Mouse (Mus musculus): Measurements from ENCODE around the gene Schip1. TPM values are rescaled to one million over a fixed set of nuclear protein-coding genes. Genes with fewer than 3 reads are reported as not detected.

Gene Schip1
- polyA plus RNA-seq, 1 experiment: 0.11 TPM

DNA sequence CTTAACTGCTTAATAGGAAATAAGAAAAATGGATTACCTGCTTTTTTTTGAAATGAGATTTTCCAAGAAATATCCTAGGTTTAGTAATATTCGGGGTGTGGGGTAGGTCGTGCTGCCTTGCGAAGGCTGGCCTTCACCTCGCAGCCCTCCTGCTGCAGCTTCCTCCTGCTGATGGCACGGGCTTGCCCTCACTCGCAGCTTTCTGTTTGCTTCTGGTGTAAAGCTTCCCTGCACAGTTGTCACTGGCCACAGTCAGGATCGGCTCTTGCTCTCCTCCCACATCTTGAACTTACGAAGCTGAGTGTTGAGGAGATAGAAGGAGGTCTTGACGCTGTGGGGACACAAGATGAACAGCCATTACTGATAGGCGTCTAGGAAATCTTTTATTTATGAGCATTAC lies 539.9 kb downstream of the Schip1 start:
- Histone ChIP-seq H3K27me3 (ENCODE audit: control insufficient read depth) (no peaks in the 10 kb centered on the region), H3K36me3 (ENCODE audit: control insufficient read depth) (no peaks in the 10 kb centered on the region), H3K9me3 (ENCODE audit: control insufficient read depth, low read length) (no peaks in the 10 kb centered on the region), H3K4me3 (replicated peaks) (no peak overlapping the region), H3K4me1 (ENCODE audit: control insufficient read depth) (no peaks in the 10 kb centered on the region)
- TF ChIP-seq GATA1 (IDR thresholded peaks at IDR 0.05; ENCODE audit: low read length) (no peak), TAL1 (IDR thresholded peaks at IDR 0.05; ENCODE audit: low read length) (no peak)

DNA sequence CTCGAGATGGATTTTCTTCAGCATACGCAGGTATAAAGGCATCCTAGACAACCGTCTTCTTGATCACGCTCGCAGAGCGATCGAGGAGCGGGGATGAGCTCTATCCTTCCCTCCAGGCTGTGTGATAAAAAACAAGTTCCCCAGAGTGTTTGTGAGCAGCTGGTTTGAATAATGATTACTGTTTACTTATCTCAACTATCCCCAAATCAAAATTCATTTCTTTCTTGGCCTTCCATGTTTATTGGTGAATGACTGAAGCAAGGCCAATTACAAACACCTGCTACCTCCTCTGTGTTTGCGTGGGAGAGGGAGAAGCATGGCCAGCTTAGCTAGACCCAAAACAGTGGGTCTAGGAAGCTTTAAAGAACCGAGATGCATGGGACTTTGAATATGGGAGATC lies 540.4 kb downstream of the Schip1 start:
- no peaks in the 10 kb centered on the region for H3K27me3 ChIP-seq (ENCODE audit: control insufficient read depth)
- H3K4me3 ChIP-seq (replicated peaks): no peak overlapping the region
- no peaks in the 10 kb centered on the region for H3K36me3 ChIP-seq (ENCODE audit: control insufficient read depth)
- TF ChIP-seq GATA1 (IDR thresholded peaks at IDR 0.05; ENCODE audit: low read length): no peak
- TF ChIP-seq TAL1 (IDR thresholded peaks at IDR 0.05; ENCODE audit: low read length): no peak
- H3K9me3 ChIP-seq (ENCODE audit: control insufficient read depth, low read length): no peaks in the 10 kb centered on the region
- no peaks in the 10 kb centered on the region for H3K4me1 ChIP-seq (ENCODE audit: control insufficient read depth)

DNA sequence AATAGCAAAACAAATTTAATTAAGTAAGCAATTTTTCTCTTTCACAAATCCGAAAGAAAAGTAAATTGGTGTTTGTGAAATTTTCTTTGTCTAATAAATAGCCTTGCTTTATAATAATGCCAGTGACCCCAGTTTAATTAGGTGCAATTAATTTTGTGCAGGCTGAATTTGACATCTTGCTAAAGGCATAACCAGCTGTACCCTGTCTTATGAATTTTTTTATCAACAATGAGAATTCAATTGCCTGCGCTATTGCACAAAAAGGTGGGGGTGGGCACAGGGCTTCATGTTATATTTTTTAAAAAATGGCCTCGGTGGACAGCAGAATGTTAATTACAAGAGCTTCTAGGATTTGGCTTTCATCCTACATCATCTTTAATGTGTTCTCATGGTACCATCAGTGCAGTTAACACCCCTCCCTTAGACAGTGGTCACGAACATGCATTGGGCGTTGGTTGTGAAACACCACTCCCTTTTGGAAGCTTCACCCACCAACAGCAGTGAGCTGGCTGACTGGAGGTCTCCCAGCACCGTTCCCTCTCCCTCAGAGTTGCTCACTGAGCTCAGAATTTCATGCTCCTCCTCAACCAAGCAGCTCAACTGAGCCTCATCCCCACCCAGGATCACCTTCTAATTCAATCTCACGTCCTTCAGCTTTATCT lies 541.5 kb downstream of the Schip1 start:
- Histone ChIP-seq H3K4me1 (ENCODE audit: control insufficient read depth) (no peaks in the 10 kb centered on the region), H3K9me3 (ENCODE audit: control insufficient read depth, low read length) (no peaks in the 10 kb centered on the region), H3K4me3 (replicated peaks) (no peak overlapping the region), H3K27me3 (ENCODE audit: control insufficient read depth) (no peaks in the 10 kb centered on the region), H3K36me3 (ENCODE audit: control insufficient read depth) (no peaks in the 10 kb centered on the region)
- no peak for TF ChIP-seq GATA1 (IDR thresholded peaks at IDR 0.05; ENCODE audit: low read length)
- no peak for TF ChIP-seq TAL1 (IDR thresholded peaks at IDR 0.05; ENCODE audit: low read length)

DNA sequence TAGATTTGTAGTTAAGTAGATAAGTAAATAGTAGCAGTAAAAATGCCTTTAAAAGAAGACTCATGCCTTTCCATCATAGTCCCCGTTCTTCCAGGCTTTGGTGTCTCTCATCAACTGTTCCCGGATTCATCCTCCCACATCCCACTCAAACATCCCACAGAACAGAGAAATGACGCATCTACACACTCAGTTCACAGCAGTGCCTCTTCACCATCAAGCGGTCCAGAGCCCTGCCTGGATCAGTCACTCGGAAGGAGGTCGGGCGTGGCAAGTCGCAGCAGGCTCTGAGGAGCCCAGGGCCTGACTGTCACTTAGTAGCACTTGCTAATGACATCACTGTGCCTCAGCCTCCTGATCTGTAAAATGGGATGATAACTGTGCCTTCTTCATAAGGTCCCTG lies 542.1 kb downstream of the Schip1 start:
- H3K36me3 ChIP-seq (ENCODE audit: control insufficient read depth): no peaks in the 10 kb centered on the region
- no peaks in the 10 kb centered on the region for H3K9me3 ChIP-seq (ENCODE audit: control insufficient read depth, low read length)
- TF ChIP-seq GATA1 (IDR thresholded peaks at IDR 0.05; ENCODE audit: low read length): no peak
- no peak overlapping the region for H3K4me3 ChIP-seq (replicated peaks)
- no peaks in the 10 kb centered on the region for H3K4me1 ChIP-seq (ENCODE audit: control insufficient read depth)
- H3K27me3 ChIP-seq (ENCODE audit: control insufficient read depth): no peaks in the 10 kb centered on the region

DNA sequence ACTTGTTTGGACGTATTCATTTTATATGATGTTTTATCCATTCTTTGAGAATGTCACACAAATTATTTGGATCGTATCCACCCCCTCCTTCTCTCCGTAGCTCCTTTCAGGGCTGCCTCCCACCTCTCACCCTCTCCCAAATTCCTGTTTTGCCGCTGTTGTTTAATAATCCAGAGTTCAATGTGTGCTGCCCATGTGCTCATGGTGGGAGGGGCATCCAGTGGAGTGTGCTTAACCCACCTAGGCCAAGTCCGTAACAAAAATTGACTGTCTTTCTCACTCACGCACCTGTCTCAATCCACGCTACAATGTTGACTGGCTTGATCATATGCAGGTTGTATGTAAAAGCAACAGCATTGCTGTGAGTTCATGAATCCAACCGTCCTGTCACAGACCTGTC lies 542.7 kb downstream of the Schip1 start:
- H3K4me3 ChIP-seq (replicated peaks): no peak overlapping the region
- no peaks in the 10 kb centered on the region for H3K36me3 ChIP-seq (ENCODE audit: control insufficient read depth)
- TF ChIP-seq GATA1 (IDR thresholded peaks at IDR 0.05; ENCODE audit: low read length) (no peak), TAL1 (IDR thresholded peaks at IDR 0.05; ENCODE audit: low read length) (no peak)
- H3K4me1 ChIP-seq (ENCODE audit: control insufficient read depth): no peaks in the 10 kb centered on the region
- H3K27me3 ChIP-seq (ENCODE audit: control insufficient read depth): no peaks in the 10 kb centered on the region
- H3K9me3 ChIP-seq (ENCODE audit: control insufficient read depth, low read length): no peaks in the 10 kb centered on the region

DNA sequence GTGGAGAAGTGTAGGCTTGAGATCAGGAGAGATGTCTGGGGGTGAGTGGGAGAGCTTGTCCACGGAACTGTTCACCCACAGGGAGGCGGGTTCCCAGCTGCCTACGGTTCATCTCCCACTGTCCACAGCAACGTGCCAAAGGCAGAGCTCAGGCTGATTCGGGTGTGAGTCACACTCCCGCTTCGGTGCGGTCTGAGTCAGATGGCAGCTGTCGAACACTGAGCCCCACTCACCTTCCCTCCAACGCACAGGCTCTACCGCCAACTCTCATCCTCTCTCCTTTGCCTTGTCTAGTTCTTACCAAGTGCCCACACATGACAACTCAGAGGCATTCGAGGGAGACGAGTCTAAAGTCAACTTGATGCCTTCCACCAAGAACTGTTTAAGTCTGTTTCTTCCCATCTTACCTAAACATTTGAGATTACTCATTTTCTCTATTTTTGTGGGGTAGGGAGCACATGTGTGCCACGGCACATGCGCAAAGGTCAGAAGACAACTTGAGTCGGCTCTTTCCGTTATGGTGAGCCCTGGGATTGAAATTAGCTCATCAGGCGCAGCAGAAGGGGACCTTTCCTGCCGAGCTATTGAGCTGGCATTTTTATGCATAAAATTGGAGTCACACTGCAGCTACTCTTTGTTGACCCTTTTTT lies 544.4 kb downstream of the Schip1 start:
- Histone ChIP-seq H3K4me3 (replicated peaks) (no peak overlapping the region), H3K27me3 (ENCODE audit: control insufficient read depth) (no peaks in the 10 kb centered on the region), H3K9me3 (ENCODE audit: control insufficient read depth, low read length) (no peaks in the 10 kb centered on the region), H3K36me3 (ENCODE audit: control insufficient read depth) (no peaks in the 10 kb centered on the region), H3K4me1 (ENCODE audit: control insufficient read depth) (no peaks in the 10 kb centered on the region)
- TF ChIP-seq TAL1 (IDR thresholded peaks at IDR 0.05; ENCODE audit: low read length) (no peak), GATA1 (IDR thresholded peaks at IDR 0.05; ENCODE audit: low read length) (no peak)

DNA sequence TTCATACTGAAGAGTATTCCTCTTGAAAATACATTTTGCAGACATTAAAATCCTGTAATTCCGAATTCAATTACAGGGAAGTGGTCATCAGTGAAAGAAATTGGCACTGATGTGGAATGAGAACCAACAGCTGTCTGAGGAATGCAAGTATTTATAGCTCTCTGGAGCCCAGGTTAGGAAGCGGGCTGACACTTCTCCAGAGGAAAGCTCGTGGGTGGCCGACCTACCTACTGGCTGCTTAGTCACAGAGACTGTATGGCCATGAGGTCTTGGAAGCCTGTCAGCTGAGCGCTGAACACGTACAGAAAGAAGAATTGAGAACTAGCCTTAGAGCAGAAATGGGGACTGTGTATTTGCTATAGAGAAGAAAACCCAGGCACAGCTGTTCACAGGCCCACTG lies 545.4 kb downstream of the Schip1 start:
- Histone ChIP-seq H3K27me3 (ENCODE audit: control insufficient read depth) (no peaks in the 10 kb centered on the region), H3K4me3 (replicated peaks) (no peak overlapping the region), H3K4me1 (ENCODE audit: control insufficient read depth) (no peaks in the 10 kb centered on the region), H3K36me3 (ENCODE audit: control insufficient read depth) (no peaks in the 10 kb centered on the region), H3K9me3 (ENCODE audit: control insufficient read depth, low read length) (no peaks in the 10 kb centered on the region)
- TF ChIP-seq GATA1 (IDR thresholded peaks at IDR 0.05; ENCODE audit: low read length): no peak
- TF ChIP-seq TAL1 (IDR thresholded peaks at IDR 0.05; ENCODE audit: low read length): no peak

DNA sequence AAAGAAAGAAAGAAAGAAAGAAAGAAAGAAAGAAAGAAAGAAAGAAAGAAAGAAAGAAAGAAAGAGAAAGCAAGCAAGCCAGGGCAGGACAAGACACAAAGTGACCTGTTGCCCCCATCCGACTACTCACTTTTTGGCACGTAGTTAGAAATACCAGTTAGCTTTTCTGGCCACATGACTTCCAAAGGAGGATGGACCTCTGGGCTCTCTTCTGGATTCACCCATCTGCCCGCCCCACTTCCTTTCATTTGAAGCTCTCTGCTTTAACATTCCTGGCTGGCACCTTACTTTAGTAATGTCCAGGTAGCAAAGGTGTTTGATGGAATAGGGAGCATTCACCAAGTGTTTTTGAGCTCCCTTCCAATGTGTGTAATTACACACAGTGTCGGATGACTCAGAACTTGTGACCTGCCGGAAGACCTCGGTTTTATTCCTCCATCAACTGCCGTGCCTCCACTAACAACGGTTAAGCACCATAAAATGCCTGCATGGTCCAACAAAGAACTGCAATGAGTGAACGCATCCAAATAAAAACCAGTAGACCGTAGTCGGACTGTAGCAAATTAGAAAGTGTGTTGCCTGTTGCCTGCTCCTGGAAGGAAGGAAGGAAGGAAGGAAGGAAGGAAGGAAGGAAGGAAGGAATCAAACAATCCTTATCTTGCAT lies 546.1 kb downstream of the Schip1 start:
- no peaks in the 10 kb centered on the region for H3K27me3 ChIP-seq (ENCODE audit: control insufficient read depth)
- no peak overlapping the region for H3K4me3 ChIP-seq (replicated peaks)
- no peak for TF ChIP-seq TAL1 (IDR thresholded peaks at IDR 0.05; ENCODE audit: low read length)
- no peak for TF ChIP-seq GATA1 (IDR thresholded peaks at IDR 0.05; ENCODE audit: low read length)

DNA sequence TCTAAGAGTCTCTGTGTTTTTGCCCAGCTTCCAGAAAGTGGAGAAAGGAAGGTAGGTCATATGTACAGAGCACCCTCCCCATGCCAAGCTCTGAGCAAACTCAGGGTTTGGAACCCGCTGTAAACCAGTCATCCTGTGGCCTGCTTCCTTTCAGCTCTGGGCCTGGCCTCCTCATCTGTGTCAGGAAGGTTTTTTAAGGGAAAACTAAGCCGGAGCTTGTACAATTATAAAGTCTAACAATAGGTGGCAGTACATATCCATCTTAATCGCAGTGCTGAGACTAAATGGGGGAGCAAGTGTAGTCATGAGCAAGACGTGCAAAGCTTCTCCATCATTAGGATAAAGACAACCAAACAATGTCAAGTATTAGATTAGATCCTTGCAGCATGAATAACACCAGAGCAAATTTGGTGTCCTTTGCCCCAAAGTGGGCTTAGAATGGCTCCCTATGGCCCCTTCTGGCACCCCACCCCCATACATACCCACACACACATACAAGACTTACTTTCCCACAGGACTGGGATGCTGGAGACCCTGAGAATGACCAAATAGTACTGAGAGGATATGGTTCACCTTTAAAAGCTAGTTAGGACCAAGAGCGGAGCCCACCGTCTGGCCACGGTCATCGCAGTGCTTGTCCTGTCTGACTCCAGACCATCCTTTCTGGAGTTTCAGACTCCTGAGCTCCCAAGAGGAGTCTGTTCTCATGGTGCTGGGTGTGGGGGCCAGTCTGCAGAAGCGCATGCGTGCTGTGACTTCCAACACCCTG lies 550.6 kb downstream of the Schip1 start:
- TF ChIP-seq GATA1 (IDR thresholded peaks at IDR 0.05; ENCODE audit: low read length) (no peak), TAL1 (IDR thresholded peaks at IDR 0.05; ENCODE audit: low read length) (no peak)
- Histone ChIP-seq H3K27me3 (ENCODE audit: control insufficient read depth) (no peaks in the 10 kb centered on the region), H3K9me3 (ENCODE audit: control insufficient read depth, low read length) (no peaks in the 10 kb centered on the region), H3K4me1 (ENCODE audit: control insufficient read depth) (no peaks in the 10 kb centered on the region), H3K36me3 (ENCODE audit: control insufficient read depth) (no peaks in the 10 kb centered on the region), H3K4me3 (replicated peaks) (no peak overlapping the region)

More for the DNA sequence above, 546.1 kb downstream of the Schip1 start:
- no peaks in the 10 kb centered on the region for H3K4me1 ChIP-seq (ENCODE audit: control insufficient read depth)
- H3K9me3 ChIP-seq (ENCODE audit: control insufficient read depth, low read length): no peaks in the 10 kb centered on the region
- no peaks in the 10 kb centered on the region for H3K36me3 ChIP-seq (ENCODE audit: control insufficient read depth)
